Mouse (Mus musculus) midbrain, postnatal 0 days (tissue): Measurements from ENCODE around the gene Fkbp1b. TPM values are rescaled to one million over a fixed set of nuclear protein-coding genes. Genes with fewer than 3 reads are reported as not detected.
"Not testable (repeated sequence)": the region's sequence is repeated elsewhere in the genome, so short reads cannot be mapped to it uniquely, and the experiment has no call there.

Experiments used
- ATAC-seq: fragments of 200-750 bp; cut with Nextera tagmentation; 2 replicates; pipeline ENCODE4 v1.8.0; 2017; ENCODE audit warnings: moderate number of reproducible peaks, mild to moderate bottlenecking, moderate TSS enrichment, moderate library complexity; ENCODE audit not compliant: low FRiP score
- DNase-seq: peaks from one replicate; pipeline ENCODE4 v3.0.0-alpha.2; 2015; ENCODE audit warnings: low spot score
- H3K27ac ChIP-seq: fragments of 300-500 bp; sonication (generic); 2 replicates; pipeline ENCODE4 v1.5.1; 2014; ENCODE audit warnings: low read depth, mild to moderate bottlenecking, low read length, mixed read lengths
- H3K27me3 ChIP-seq: fragments of 300-500 bp; sonication (generic); 2 replicates; pipeline ENCODE4 v1.6.1; 2014; ENCODE audit warnings: low read length, control low read depth, mixed read lengths; ENCODE audit not compliant: insufficient read depth
- H3K36me3 ChIP-seq: fragments of 300-500 bp; sonication (generic); 2 replicates; pipeline ENCODE4 v1.6.1; 2014; ENCODE audit warnings: low read length, control low read depth, mixed read lengths; ENCODE audit not compliant: insufficient read depth
- H3K4me1 ChIP-seq: fragments of 300-500 bp; sonication (generic); 2 replicates; pipeline ENCODE4 v1.6.1; 2014; ENCODE audit warnings: mild to moderate bottlenecking, control low read depth, antibody characterized with exemption, low read length, mixed read lengths; ENCODE audit not compliant: insufficient read depth
- H3K4me2 ChIP-seq: fragments of 300-500 bp; sonication (generic); 2 replicates; pipeline ENCODE4 v1.6.1; 2014; ENCODE audit warnings: low read depth, mild to moderate bottlenecking, low read length, mixed read lengths; ENCODE audit not compliant: poor library complexity, severe bottlenecking
- H3K4me3 ChIP-seq: fragments of 300-500 bp; sonication (generic); 2 replicates; pipeline ENCODE4 v1.5.1; 2014; ENCODE audit warnings: low read depth, mild to moderate bottlenecking, low read length, moderate library complexity
- H3K9ac ChIP-seq: fragments of 300-500 bp; sonication (generic); replicated peaks from 2 replicates; pipeline ENCODE4 v1.6.1; 2014; ENCODE audit warnings: mild to moderate bottlenecking, low read length, moderate library complexity, mixed read lengths; ENCODE audit not compliant: poor library complexity, severe bottlenecking
- H3K9me3 ChIP-seq: fragments of 300-500 bp; sonication (generic); 2 replicates; pipeline ENCODE4 v1.6.1; 2016; ENCODE audit warnings: low read length, control low read depth
- CTCF ChIP-seq: IDR thresholded peaks from 2 replicates; pipeline ENCODE4 v1.5.1; 2016; ENCODE audit warnings: antibody characterized with exemption, mild to moderate bottlenecking
- WGBS: fragments of 180-500 bp; shearing (Covaris S2); extraction: QIAGEN DNeasy Blood & Tissue Kit; methylation state at CpG from one replicate; pipeline ENCODE4 v1.1.7; 2014; 5-methylcytosine and 5-hydroxymethylcytosine counted together
- polyA plus RNA-seq: library from polyadenylated mRNA; unstranded; fragments of >200 nt; fragmentation: Nextera tagmentation; extraction: Ambion mirVana; gene quantifications from 2 replicates; pipeline ENCODE4 v1.2.1, GENCODE M21; 2015
- total RNA-seq: library from RNA; depleted of rRNA; stranded (reverse); fragments of >200 nt; gene quantifications from 2 replicates; pipeline ENCODE4 v1.2.3, GENCODE M21; 2014; rRNA removed

The Fkbp1b gene
- total RNA-seq (55.5 and 82.1 TPM in 2 replicates), polyA plus RNA-seq (80.5 and 83.8 TPM in 2 replicates)

DNA sequence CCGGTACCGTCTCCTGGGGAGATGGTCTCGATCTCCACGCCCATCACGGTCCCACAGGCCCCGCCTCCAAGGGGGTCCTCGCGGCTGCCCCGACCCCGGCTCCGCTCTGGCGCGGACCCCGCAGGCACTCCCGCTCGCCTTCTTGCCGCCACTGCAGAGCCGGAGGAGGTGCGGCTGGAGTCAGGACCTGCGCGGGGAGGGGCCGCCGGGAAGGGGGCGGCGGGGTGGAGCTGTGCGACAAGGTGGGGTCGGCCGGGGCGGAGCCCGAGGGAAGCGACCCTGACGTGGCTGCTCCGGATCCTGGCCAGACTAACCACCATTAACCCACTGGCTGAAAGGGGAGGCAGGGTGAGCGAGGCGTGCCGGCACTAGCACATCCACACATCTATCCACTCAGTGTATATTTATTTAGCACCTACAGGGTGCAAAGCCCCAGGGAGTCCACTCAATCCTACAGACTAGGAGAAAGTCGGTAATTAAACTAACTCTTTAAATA is at the start of gene Fkbp1b:
Gene Fkbp1b, minus strand, starts transcription at position 200 of the 496 bp plus-strand sequence.
- no peaks in the 10 kb centered on the region for H3K4me1 ChIP-seq

DNA sequence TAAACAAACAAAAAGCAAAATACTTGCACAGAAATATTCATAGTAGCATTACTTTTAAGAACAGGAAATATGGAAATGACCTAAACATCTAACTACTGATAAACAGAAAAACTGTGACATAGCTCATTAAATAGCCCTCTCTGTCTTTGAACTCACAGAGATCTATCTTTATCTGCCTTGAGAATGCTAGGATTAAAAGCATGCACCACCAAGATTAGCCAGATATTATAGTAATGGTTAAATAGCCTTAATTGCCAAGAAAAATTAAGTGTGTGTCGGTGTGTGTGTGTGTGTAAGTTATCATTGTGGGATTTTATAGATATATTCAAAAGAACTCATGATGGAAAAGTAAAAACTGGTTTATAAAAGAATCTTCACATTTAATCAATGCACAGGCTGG is 48.5 kb upstream of the Fkbp1b start:
- Histone ChIP-seq H3K4me2 (no peak overlapping the region), H3K27me3 (no peaks in the 10 kb centered on the region), H3K4me3 (no peak overlapping the region), H3K27ac (no peak overlapping the region), H3K9me3 (no peaks in the 10 kb centered on the region), H3K4me1 (no peaks in the 10 kb centered on the region), H3K9ac (no peak overlapping the region), H3K36me3 (no peaks in the 10 kb centered on the region; the same call in 1 of the 2 replicates)
- TF ChIP-seq CTCF, result no peak
- DNase-seq (no peak), ATAC-seq (no peak)
- WGBS, result 92% methylated on average over 1 of the region's 1 CpGs

More for the DNA sequence above, at the start of gene Fkbp1b:
- H3K9ac ChIP-seq, result peak within 1 kb of the TSS; percentile 83
- TF ChIP-seq CTCF, result no peak
- H3K9me3 ChIP-seq, result no peaks in the 10 kb centered on the region
- H3K27ac ChIP-seq, result no peak within 1 kb of the TSS
- DNase-seq, result peak; percentile 34
- H3K36me3 ChIP-seq, result 0 out of 2 replicates have a peak, but pooled peaks cover 2% of the 10 kb centered on the region
- peak within 1 kb of the TSS; percentile 89 for H3K4me3 ChIP-seq
- H3K4me2 ChIP-seq, result peak within 1 kb of the TSS; percentile 90
- ATAC-seq, result peak; percentile 45
- WGBS, result 1% methylated on average over 35 of the region's 37 CpGs
- H3K27me3 ChIP-seq, result no peaks in the 10 kb centered on the region

DNA sequence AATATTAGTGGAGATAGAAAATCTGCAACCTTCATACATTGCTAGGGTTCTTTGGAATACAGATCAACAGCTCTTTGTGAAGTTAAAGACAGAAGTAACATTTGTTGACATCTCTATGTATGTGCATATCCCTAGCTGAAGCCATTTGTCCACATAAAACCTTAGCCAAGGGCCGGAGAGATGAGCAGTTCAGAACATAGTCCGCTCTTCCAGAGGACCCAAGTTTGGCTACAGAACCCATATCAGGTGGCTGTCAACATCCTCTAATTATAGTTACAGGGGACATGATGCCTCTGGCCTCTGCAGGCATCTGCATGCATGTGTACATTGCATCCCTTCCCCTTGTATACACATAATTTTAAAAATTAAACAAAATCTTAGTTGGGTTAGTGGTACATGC is 47.9 kb upstream of the Fkbp1b start:
- Histone ChIP-seq H3K27me3 (no peaks in the 10 kb centered on the region), H3K4me3 (no peak overlapping the region), H3K4me1 (no peaks in the 10 kb centered on the region), H3K27ac (no peak overlapping the region), H3K9me3 (no peaks in the 10 kb centered on the region), H3K9ac (no peak overlapping the region), H3K4me2 (no peak overlapping the region), H3K36me3 (no peaks in the 10 kb centered on the region; the same call in 1 of the 2 replicates)
- DNase-seq (no peak), ATAC-seq (no peak)
- WGBS, result 93% methylated on average over 2 of the region's 2 CpGs
- no peak for TF ChIP-seq CTCF

DNA sequence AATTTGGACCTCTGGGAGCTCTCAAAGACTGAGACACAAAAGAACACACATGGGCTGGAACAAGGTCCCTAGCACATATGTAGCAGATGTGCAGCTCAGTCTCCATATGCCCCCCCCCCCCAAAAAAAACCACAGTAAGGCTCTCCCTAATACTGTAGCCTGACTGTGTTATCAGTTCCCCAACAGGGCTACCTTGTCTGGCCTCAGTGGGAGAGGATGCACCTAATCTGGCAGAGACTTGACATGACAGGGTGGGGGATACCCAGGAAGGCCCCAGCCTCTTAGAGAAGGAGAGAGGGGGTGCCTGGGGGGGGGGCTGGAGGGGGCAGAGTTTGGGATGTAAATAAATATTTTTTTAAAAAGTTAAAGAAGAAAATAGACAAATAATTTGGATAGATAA is 47.3 kb upstream of the Fkbp1b start:
- no peak overlapping the region for H3K9ac ChIP-seq
- TF ChIP-seq CTCF, result no peak
- H3K4me3 ChIP-seq, result no peak overlapping the region
- H3K4me1 ChIP-seq, result no peaks in the 10 kb centered on the region
- H3K4me2 ChIP-seq, result no peak overlapping the region
- no peaks in the 10 kb centered on the region for H3K27me3 ChIP-seq
- H3K36me3 ChIP-seq, result no peaks in the 10 kb centered on the region; the same call in 1 of the 2 replicates
- ATAC-seq (no peak), DNase-seq (no peak)
- H3K27ac ChIP-seq, result no peak overlapping the region
- H3K9me3 ChIP-seq, result no peaks in the 10 kb centered on the region

DNA sequence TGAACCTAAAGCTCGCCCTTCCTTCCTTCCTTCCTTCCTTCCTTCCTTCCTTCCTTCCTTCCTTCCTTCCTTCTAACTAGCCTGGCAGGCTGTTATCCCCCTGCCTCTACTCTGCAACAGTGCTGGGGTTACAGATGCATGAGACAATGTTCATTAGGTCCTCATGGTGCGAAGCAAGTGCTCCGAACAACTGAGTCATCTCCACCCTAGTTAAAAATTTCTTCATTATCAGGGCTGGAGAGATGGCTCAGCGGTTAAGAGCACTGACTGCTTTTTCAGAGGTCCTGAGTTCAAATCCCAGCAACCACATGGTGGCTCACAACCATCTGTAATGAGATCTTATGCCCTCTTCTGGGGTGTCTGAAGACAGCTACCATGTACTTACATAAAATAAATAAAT is 45.2 kb upstream of the Fkbp1b start:
- H3K4me3 ChIP-seq, H3K9ac ChIP-seq, H3K27ac ChIP-seq, H3K36me3 ChIP-seq, H3K9me3 ChIP-seq, DNase-seq, H3K27me3 ChIP-seq, H3K4me1 ChIP-seq, ATAC-seq, H3K4me2 ChIP-seq: not testable (repeated sequence)
- WGBS, result 96% methylated on average over 4 of the region's 4 CpGs

DNA sequence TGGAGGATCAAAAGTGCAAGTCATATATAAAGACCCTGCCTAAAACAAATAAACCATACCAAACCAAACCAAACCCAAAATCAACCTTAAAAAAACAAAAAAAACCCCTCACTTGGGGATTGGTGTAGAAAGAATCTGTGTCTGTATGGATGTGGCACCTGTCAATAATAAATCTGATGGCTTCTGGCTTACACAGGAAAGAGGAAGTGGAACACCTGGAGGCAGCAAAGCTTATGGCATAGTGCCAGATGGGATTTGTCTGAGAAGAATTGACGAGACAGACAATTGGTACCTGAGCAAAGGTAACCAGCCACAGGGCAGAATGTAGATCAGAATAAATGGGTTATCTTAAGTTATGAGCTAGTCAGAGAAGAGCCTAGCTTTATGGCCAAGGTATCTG is 43.7 kb upstream of the Fkbp1b start:
- Histone ChIP-seq H3K4me3 (no peak overlapping the region), H3K4me1 (no peaks in the 10 kb centered on the region), H3K27me3 (no peaks in the 10 kb centered on the region), H3K4me2 (no peak overlapping the region), H3K27ac (no peak overlapping the region), H3K36me3 (0 out of 2 replicates have a peak, but pooled peaks cover 2% of the 10 kb centered on the region), H3K9ac (no peak overlapping the region), H3K9me3 (no peaks in the 10 kb centered on the region)
- DNase-seq, result no peak
- no peak for ATAC-seq
- WGBS, result 69% methylated on average over 1 of the region's 1 CpGs
- TF ChIP-seq CTCF, result no peak
